ENCODE assay signal across 21 mouse cellular contexts in the genomic region with DNA sequence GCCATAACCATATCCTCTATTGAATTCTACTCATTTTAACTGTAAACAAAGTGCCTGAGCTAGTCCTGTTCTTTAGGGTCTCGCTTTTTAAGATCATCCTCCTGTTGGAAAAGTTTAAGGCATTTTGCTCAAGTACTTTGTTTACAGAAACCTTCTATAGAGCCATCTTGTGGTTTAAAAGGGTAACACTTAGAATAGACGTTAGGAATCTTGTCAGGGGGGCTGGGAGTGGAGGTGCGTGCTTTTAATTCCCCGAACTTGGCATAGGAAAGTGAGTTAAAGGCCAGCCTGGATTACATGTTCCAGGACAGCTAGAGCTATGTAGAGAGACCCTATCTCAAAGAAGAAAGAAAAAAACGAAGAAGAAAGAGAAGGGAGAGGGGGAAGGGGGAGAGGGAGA. TPM values are rescaled to one million over a fixed set of nuclear protein-coding genes. Genes with fewer than 3 reads are reported as not detected.
A peak's percentile ranks its signal among the peaks of the same experiment; 100 is the strongest.
DNase-seq lines count a peak whose midpoint lies in the region; ATAC-seq and TF ChIP-seq lines count a peak whose summit lies in the region.
"Had no signal": no experiment of that assay in that cellular context is flagged by ENCODE, and none has a peak within 500 bp of the region (broad histone marks: within the 10 kb centered on the region; RNA-seq: fewer than 3 reads in every experiment).

No protein-coding gene starts in this region.

- peak; percentile 55 for TF ChIP-seq CTCF in heart, adult 2 months (IDR thresholded peaks at IDR 0.05)
- TF ChIP-seq CTCF in left cerebral cortex, adult 2 months (IDR thresholded peaks at IDR 0.05): peak; percentile 52

- no peak for ATAC-seq in heart, embryonic 11.5 days (replicated peaks; ENCODE audit: insufficient number of reproducible peaks, low FRiP score, low TSS enrichment)
- ATAC-seq: activated CD4-positive, CD25-positive, alpha-beta regulatory T cell, adult 4 months had no signal

- H3K4me3 ChIP-seq in heart, adult 2 months: no peak overlapping the region
- H3K4me3 ChIP-seq in heart, embryonic 11.5 days (ENCODE audit: low read depth, low read length): no peak overlapping the region
- H3K4me3 ChIP-seq in left cerebral cortex, adult 2 months: no peak overlapping the region
- H3K4me3 ChIP-seq: hindbrain, embryonic 10.5 days; limb, embryonic 12.5 days; midbrain, embryonic 12.5 days had no signal

- no peaks in the 10 kb centered on the region for H3K4me1 ChIP-seq in heart, adult 2 months (ENCODE audit: control insufficient read depth, insufficient read depth, low read length)
- H3K4me1 ChIP-seq in heart, embryonic 11.5 days (ENCODE audit: control insufficient read depth, insufficient read depth, low read length): no peaks in the 10 kb centered on the region
- H3K4me1 ChIP-seq: hindbrain, embryonic 10.5 days; limb, embryonic 12.5 days; midbrain, embryonic 12.5 days had no signal

- H3K36me3 ChIP-seq in heart, adult 2 months (ENCODE audit: control insufficient read depth, insufficient read depth, low read length): no peaks in the 10 kb centered on the region
- no peaks in the 10 kb centered on the region for H3K36me3 ChIP-seq in heart, embryonic 11.5 days (ENCODE audit: control insufficient read depth, insufficient read depth, low read length)
- H3K36me3 ChIP-seq: hindbrain, embryonic 10.5 days; limb, embryonic 12.5 days; midbrain, embryonic 12.5 days had no signal

- 6% methylated on average over 5 of the region's 5 CpGs for WGBS in heart, adult 2 months
- 15% methylated on average over 5 of the region's 5 CpGs for WGBS in heart, embryonic 11.5 days (ENCODE audit: insufficient replicate concordance)

- H3K4me2 ChIP-seq in heart, embryonic 11.5 days: no peak overlapping the region
- H3K4me2 ChIP-seq: limb, embryonic 12.5 days; midbrain, embryonic 12.5 days had no signal

- H3K27me3 ChIP-seq in heart, adult 2 months (ENCODE audit: control insufficient read depth, insufficient read depth, low read length): no peaks in the 10 kb centered on the region
- no peaks in the 10 kb centered on the region for H3K27me3 ChIP-seq in heart, embryonic 11.5 days (ENCODE audit: control insufficient read depth, insufficient read depth, low read length)
- H3K27me3 ChIP-seq: limb, embryonic 12.5 days; midbrain, embryonic 12.5 days had no signal

- intact Hi-C loops in heart, adult 2 months (cut with DNase I): no loop called here
- intact Hi-C loops in left cerebral cortex, adult 2 months (cut with DNase I): loop anchor here (2.0 to 10.0 kb wide), 2 partner anchors 29 to 1421 kb away; no protein-coding TSS in a partner anchor

- 0 out of 2 replicates have a peak, but pooled peaks cover 2% of the 10 kb centered on the region for H3K9me3 ChIP-seq in heart, embryonic 11.5 days (replicated peaks; ENCODE audit: control insufficient read depth, low read length)
- H3K9me3 ChIP-seq: hindbrain, embryonic 10.5 days; limb, embryonic 12.5 days; midbrain, embryonic 12.5 days had no signal

- H3K27ac ChIP-seq in heart, adult 2 months: no peak overlapping the region
- no peak overlapping the region for H3K27ac ChIP-seq in heart, embryonic 11.5 days (ENCODE audit: low read depth, low read length)
- H3K27ac ChIP-seq in left cerebral cortex, adult 2 months: no peak overlapping the region
- H3K27ac ChIP-seq: hindbrain, embryonic 10.5 days; limb, embryonic 12.5 days; midbrain, embryonic 12.5 days had no signal

- no peaks in the 10 kb centered on the region for H3K79me2 ChIP-seq in heart, adult 2 months (replicated peaks; ENCODE audit: control insufficient read depth, insufficient read depth, low read length)

- no peak for TF ChIP-seq POLR2A in heart, adult 2 months (IDR thresholded peaks at IDR 0.05; ENCODE audit: insufficient read depth, low read depth, low read length)

- H3K9ac ChIP-seq in heart, adult 2 months (ENCODE audit: low read depth, low read length): no peak overlapping the region
- no peak overlapping the region for H3K9ac ChIP-seq in heart, embryonic 11.5 days (ENCODE audit: low read depth, low read length)
- H3K9ac ChIP-seq: limb, embryonic 12.5 days; midbrain, embryonic 12.5 days had no signal

- DNase-seq in heart, adult 2 months: no peak
- DNase-seq in left cerebral cortex, adult 2 months (ENCODE audit: extremely low spot score in 1 of 2, low spot score in 2 of 2): no peak
- no peak for DNase-seq in left cerebral cortex, adult 11 months (ENCODE audit: low spot score)
- DNase-seq in ES-CJ7 (ENCODE audit: low read depth, low spot score): peak; percentile 37
- peak; percentile 35 for DNase-seq in ZHBTc4 (ENCODE audit: low read depth, low spot score)
- no peak for DNase-seq in adrenal gland, postnatal 10 days
- DNase-seq: cerebellum, adult 9-10 months; kidney, postnatal 10 days; layer of hippocampus, postnatal 36 days; lung, adult 18-20 months; thymus, postnatal 4 days had no signal

- TF ChIP-seq EP300 in heart, adult 2 months (IDR thresholded peaks at IDR 0.05; ENCODE audit: insufficient read depth, low read depth, low read length): no peak

RNA-seq across cellular contexts. Expression of a gene that starts 2.1 kb away (rescaled TPM):
- not detected for total RNA-seq in heart, adult 2 months (2021)
- polyA plus RNA-seq in heart, adult 2 months (2012; rRNA removed): not detected in 2 replicates
- polyA plus RNA-seq in heart, embryonic 11.5 days (2014; fragmentation: Nextera tagmentation; extraction: Ambion mirVana): not detected in 2 replicates
- total RNA-seq in left cerebral cortex, adult 2 months (2021): not detected
- not detected for total RNA-seq in adrenal gland, postnatal 10 days (2021)
- total RNA-seq: heart, adult 18-20 months; layer of hippocampus, postnatal 36 days had no signal
- polyA plus RNA-seq: activated CD4-positive, CD25-positive, alpha-beta regulatory T cell, adult 4 months; frontal cortex, adult 2 months; limb, embryonic 12.5 days; midbrain, embryonic 12.5 days; neural tube, embryonic 11.5 days; small intestine, adult 2 months; stomach, embryonic 16.5 days had no signal

RNA-seq across cellular contexts. Expression of a gene that starts 6.5 kb away (rescaled TPM):
- not detected for total RNA-seq in heart, adult 2 months (2021)
- polyA plus RNA-seq in heart, adult 2 months (2012; rRNA removed): not detected in 2 replicates
- 0.56 and 1.2 TPM in 2 replicates for polyA plus RNA-seq in heart, embryonic 11.5 days (2014; fragmentation: Nextera tagmentation; extraction: Ambion mirVana)
- not detected for total RNA-seq in left cerebral cortex, adult 2 months (2021)
- not detected for total RNA-seq in adrenal gland, postnatal 10 days (2021)
- total RNA-seq: heart, adult 18-20 months; layer of hippocampus, postnatal 36 days had no signal
- polyA plus RNA-seq: activated CD4-positive, CD25-positive, alpha-beta regulatory T cell, adult 4 months; frontal cortex, adult 2 months; hindbrain, embryonic 10.5 days; limb, embryonic 12.5 days; neural tube, embryonic 11.5 days; small intestine, adult 2 months; stomach, embryonic 16.5 days had no signal

RNA-seq across cellular contexts. Expression of a gene that starts 12.4 kb away (rescaled TPM):
- not detected for total RNA-seq in heart, adult 2 months (2021)
- polyA plus RNA-seq in heart, adult 2 months (2012; rRNA removed): not detected in 2 replicates
- polyA plus RNA-seq in heart, embryonic 11.5 days (2014; fragmentation: Nextera tagmentation; extraction: Ambion mirVana): not detected in 2 replicates
- not detected for total RNA-seq in left cerebral cortex, adult 2 months (2021)
- total RNA-seq in adrenal gland, postnatal 10 days (2021): not detected
- total RNA-seq: heart, adult 18-20 months; layer of hippocampus, postnatal 36 days had no signal
- polyA plus RNA-seq: activated CD4-positive, CD25-positive, alpha-beta regulatory T cell, adult 4 months; frontal cortex, adult 2 months; hindbrain, embryonic 10.5 days; limb, embryonic 12.5 days; midbrain, embryonic 12.5 days; neural tube, embryonic 11.5 days; small intestine, adult 2 months; stomach, embryonic 16.5 days had no signal

RNA-seq across cellular contexts. Expression of a gene that starts 24.7 kb away (rescaled TPM):
- not detected for total RNA-seq in heart, adult 2 months (2021)
- polyA plus RNA-seq in heart, adult 2 months (2012; rRNA removed): not detected in 2 replicates
- polyA plus RNA-seq in heart, embryonic 11.5 days (2014; fragmentation: Nextera tagmentation; extraction: Ambion mirVana): not detected in 2 replicates
- total RNA-seq in left cerebral cortex, adult 2 months (2021): not detected
- not detected for total RNA-seq in adrenal gland, postnatal 10 days (2021)
- total RNA-seq: heart, adult 18-20 months; layer of hippocampus, postnatal 36 days had no signal
- polyA plus RNA-seq: activated CD4-positive, CD25-positive, alpha-beta regulatory T cell, adult 4 months; frontal cortex, adult 2 months; limb, embryonic 12.5 days; midbrain, embryonic 12.5 days; neural tube, embryonic 11.5 days; small intestine, adult 2 months; stomach, embryonic 16.5 days had no signal

RNA-seq across cellular contexts. Expression of a gene that starts 27.6 kb away (rescaled TPM):
- total RNA-seq in heart, adult 2 months (2021): not detected
- polyA plus RNA-seq in heart, adult 2 months (2012; rRNA removed): not detected in 2 replicates
- polyA plus RNA-seq in heart, embryonic 11.5 days (2014; fragmentation: Nextera tagmentation; extraction: Ambion mirVana): not detected in 2 replicates
- total RNA-seq in left cerebral cortex, adult 2 months (2021): 1 to 10 TPM in 1 of 2 experiments, under 1 TPM in 1; 0.61 to 1.0 TPM
- total RNA-seq in adrenal gland, postnatal 10 days (2021): not detected
- total RNA-seq: heart, adult 18-20 months had no signal
- polyA plus RNA-seq: activated CD4-positive, CD25-positive, alpha-beta regulatory T cell, adult 4 months; hindbrain, embryonic 10.5 days; limb, embryonic 12.5 days; midbrain, embryonic 12.5 days; neural tube, embryonic 11.5 days; small intestine, adult 2 months; stomach, embryonic 16.5 days had no signal

Comparison
In these comparisons a context has a peak if more than half of its experiments do, and no peak if none do; other contexts are left out.
1. DNase-seq: peak in ES-CJ7 (single experiment) and ZHBTc4 (single experiment); none in heart, adult 2 months (0 of 2), left cerebral cortex, adult 2 months (0 of 2), left cerebral cortex, adult 11 months (single experiment) and adrenal gland, postnatal 10 days (single experiment).